Mouse (Mus musculus) hindbrain, embryonic 16.5 days (tissue): ENCODE measurements at regions not wholly inside any gene's neighbourhood (a gene's known extent, or its start where the extent isn't known, plus 50 kb on each side); places are given as distances from the start of the nearest gene placed in this dataset.
A peak's percentile ranks its signal among the peaks of the same experiment; 100 is the strongest.

Experiments used
- ATAC-seq: fragments of 200-750 bp; cut with Nextera tagmentation; 2 replicates; pipeline ENCODE4 v1.8.0; 2017; ENCODE audit warnings: moderate TSS enrichment, moderate library complexity
- H3K27ac ChIP-seq: fragments of 300-500 bp; sonication (generic); 2 replicates; pipeline ENCODE4 v1.5.1; 2014; ENCODE audit warnings: low read depth, mild to moderate bottlenecking, control low read depth, low read length, moderate library complexity
- H3K27me3 ChIP-seq: fragments of 300-500 bp; sonication (generic); replicated peaks from 2 replicates; pipeline ENCODE4 v1.6.1; 2014; ENCODE audit warnings: low read length; ENCODE audit not compliant: control insufficient read depth, insufficient read depth
- H3K36me3 ChIP-seq: fragments of 300-500 bp; sonication (generic); 2 replicates; pipeline ENCODE4 v1.6.1; 2014; ENCODE audit warnings: mild to moderate bottlenecking, low read length, moderate library complexity, mixed read lengths; ENCODE audit not compliant: control insufficient read depth, insufficient read depth
- H3K4me1 ChIP-seq: fragments of 300-500 bp; sonication (generic); 2 replicates; pipeline ENCODE4 v1.6.1; 2014; ENCODE audit warnings: low read depth, low read length; ENCODE audit not compliant: control insufficient read depth, insufficient read depth
- H3K4me2 ChIP-seq: fragments of 300-500 bp; sonication (generic); 2 replicates; pipeline ENCODE4 v1.6.1; 2014; ENCODE audit warnings: mild to moderate bottlenecking, low read length, control low read depth, moderate library complexity
- H3K4me3 ChIP-seq: fragments of 300-500 bp; sonication (generic); 2 replicates; pipeline ENCODE4 v1.5.1; 2014; ENCODE audit warnings: mild to moderate bottlenecking, low read length, control low read depth, moderate library complexity
- H3K9ac ChIP-seq: fragments of 300-500 bp; sonication (generic); 2 replicates; pipeline ENCODE4 v1.6.1; 2014; ENCODE audit warnings: low read depth, mild to moderate bottlenecking, control low read depth, low read length, moderate library complexity
- H3K9me3 ChIP-seq: fragments of 300-500 bp; sonication (generic); 2 replicates; pipeline ENCODE4 v1.6.1; 2014; ENCODE audit warnings: mild to moderate bottlenecking, low read length, moderate library complexity; ENCODE audit not compliant: control insufficient read depth
- WGBS: fragments of 180-500 bp; shearing (Covaris S2); extraction: QIAGEN DNeasy Blood & Tissue Kit; methylation state at CpG from one replicate; pipeline ENCODE4 v1.1.7; 2014; 5-methylcytosine and 5-hydroxymethylcytosine counted together

DNA sequence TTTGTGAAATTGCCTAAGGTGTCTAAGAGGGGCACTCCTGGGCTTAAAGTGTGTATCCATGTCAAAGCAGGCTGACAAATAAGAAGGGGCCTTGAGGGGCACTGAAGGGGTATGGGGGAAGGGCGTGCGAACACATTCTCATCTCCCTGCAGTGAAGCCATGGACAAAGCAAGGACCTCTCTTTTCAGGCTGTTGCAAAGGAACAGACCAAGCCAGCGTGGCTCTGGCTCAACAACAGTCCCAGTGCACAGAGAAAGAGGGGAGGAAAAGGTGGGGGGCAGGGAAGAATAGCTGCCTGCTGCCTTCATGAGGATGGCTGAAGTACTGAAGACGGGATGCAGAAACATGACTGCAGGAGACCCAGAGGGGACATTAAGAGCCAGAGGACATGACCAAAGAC lies 184.9 kb upstream of the Rbms3 start:
- 0 out of 2 replicates have a peak, but pooled peaks have one; percentile 45 for ATAC-seq
- WGBS = 26% methylated on average over 4 of the region's 4 CpGs

DNA sequence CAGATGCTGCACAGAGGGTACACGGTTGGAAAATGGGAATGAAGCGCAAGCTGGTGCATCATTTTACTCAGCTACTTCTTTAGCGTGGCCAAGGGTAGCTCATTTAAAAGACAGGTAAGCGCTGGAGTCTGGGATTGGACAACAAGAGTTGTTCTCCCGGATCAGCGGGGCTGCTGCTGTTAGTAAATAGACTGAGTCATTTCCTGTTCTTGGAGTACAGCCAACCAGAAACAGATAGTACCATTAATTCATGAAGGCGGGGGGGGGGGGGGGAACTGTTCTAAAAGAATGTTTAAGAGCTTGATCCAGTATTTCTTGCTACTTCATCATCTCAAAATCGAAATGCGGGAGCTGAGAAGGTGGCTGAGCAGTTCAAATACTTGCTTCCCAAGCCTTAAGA lies 183.5 kb upstream of the Rbms3 start:
- Histone ChIP-seq H3K9ac (no peak overlapping the region), H3K27me3 (no peaks in the 10 kb centered on the region), H3K4me1 (no peaks in the 10 kb centered on the region; the same call in 1 of the 2 replicates), H3K4me2 (no peak overlapping the region), H3K4me3 (no peak overlapping the region), H3K27ac (no peak overlapping the region), H3K9me3 (no peaks in the 10 kb centered on the region), H3K36me3 (no peaks in the 10 kb centered on the region)
- ATAC-seq = no peak
- WGBS = 76% methylated on average over 9 of the region's 9 CpGs

More for the DNA sequence above, 184.9 kb upstream of the Rbms3 start:
- Histone ChIP-seq H3K4me3 (no peak overlapping the region), H3K36me3 (no peaks in the 10 kb centered on the region), H3K9me3 (no peaks in the 10 kb centered on the region), H3K4me1 (no peaks in the 10 kb centered on the region; the same call in 1 of the 2 replicates), H3K27ac (no peak overlapping the region), H3K27me3 (no peaks in the 10 kb centered on the region), H3K4me2 (no peak overlapping the region), H3K9ac (no peak overlapping the region)

DNA sequence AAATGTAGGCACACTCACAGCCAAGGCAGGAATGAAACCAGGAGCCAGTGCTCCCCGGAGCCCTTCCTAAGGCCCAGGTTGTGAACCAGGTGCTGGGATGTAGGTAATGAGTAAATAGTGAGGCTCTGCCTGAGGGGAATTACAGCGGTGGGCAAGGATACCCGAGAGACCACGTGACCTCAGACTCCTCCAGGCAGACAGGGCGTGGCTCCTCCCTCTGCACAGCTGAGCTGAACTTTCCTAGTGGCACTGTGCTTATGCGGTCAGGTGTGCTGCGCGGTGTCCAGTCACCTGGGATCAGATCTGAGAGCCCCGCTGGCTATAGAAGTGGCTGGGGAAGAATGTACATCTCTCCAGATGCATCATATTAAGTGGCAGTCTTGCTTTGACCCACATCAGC lies 176.1 kb upstream of the Rbms3 start:
- Histone ChIP-seq H3K36me3 (no peaks in the 10 kb centered on the region), H3K27me3 (no peaks in the 10 kb centered on the region), H3K4me3 (no peak overlapping the region), H3K9ac (no peak overlapping the region), H3K4me2 (no peak overlapping the region), H3K4me1 (no peaks in the 10 kb centered on the region), H3K27ac (no peak overlapping the region), H3K9me3 (no peaks in the 10 kb centered on the region)
- ATAC-seq = no peak
- 92% methylated on average over 9 of the region's 9 CpGs for WGBS

DNA sequence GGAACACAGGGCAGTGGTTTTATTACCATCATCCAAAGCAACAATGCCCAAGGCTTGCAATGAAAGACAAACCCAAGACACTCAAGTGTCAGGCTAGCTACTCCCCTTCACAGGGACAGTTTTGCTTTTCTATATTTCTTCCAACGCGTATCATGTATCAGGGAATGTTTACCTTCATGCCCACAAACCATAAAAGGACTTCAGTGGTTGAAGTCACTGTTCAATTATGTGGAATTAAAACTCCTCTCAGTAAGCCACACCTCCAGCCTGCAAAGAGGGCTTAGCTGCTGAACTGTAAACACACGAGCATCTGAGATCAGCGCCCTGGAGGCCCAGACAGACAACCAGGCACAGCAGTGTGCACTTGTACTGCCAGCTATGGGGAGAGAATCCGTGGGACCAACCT lies 154.5 kb upstream of the Rbms3 start:
- Histone ChIP-seq H3K36me3 (no peaks in the 10 kb centered on the region), H3K27me3 (no peaks in the 10 kb centered on the region), H3K4me2 (no peak overlapping the region), H3K27ac (no peak overlapping the region), H3K4me3 (no peak overlapping the region), H3K9me3 (no peaks in the 10 kb centered on the region), H3K9ac (no peak overlapping the region), H3K4me1 (no peaks in the 10 kb centered on the region)
- no peak for ATAC-seq
- WGBS = 77% methylated on average over 5 of the region's 5 CpGs

DNA sequence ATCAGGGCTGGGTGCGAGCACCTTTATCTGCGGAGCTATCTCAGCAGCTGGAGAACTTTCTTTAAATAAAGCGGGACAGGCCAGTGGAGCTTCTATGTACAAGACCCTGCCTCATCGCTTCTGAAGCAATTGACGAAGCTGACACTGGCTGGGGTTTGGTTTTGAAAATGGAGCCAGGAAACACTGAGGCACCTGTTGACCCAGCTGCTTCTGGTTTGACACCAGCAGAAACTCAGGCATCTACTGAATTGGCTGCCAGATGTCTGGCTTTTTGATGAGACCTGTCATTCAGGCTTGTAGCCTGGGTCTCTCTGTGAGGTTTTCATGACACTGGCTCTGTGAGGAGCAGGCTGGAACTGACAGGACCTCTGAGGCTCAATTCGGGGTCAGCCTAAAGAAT lies 124.9 kb upstream of the Rbms3 start:
- WGBS = 92% methylated on average over 6 of the region's 6 CpGs
- no peaks in the 10 kb centered on the region for H3K27me3 ChIP-seq
- H3K9me3 ChIP-seq = no peaks in the 10 kb centered on the region
- no peak for ATAC-seq
- no peak overlapping the region for H3K4me3 ChIP-seq
- H3K4me1 ChIP-seq = no peaks in the 10 kb centered on the region
- no peak overlapping the region for H3K4me2 ChIP-seq
- no peaks in the 10 kb centered on the region for H3K36me3 ChIP-seq
- no peak overlapping the region for H3K27ac ChIP-seq
- H3K9ac ChIP-seq = no peak overlapping the region

DNA sequence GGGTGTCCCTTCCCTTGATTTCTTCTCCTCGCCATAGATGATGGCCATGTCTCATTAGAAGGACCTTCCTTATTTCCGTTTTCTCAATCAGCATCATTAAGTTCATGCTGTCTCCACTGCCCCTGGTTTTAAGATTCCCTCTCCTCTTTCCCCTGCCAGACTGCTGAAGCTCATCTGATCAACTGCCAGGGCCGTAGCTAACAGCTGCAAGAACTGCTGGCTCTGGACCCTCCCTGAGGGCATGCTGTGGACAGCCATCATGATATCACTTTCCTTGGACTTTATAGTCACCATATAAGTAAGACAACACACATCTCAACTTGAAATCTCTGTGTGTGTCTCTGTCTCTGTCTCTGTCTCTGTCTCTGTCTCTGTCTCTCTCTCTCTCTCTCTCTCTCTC lies 123.8 kb upstream of the Rbms3 start:
- H3K9me3 ChIP-seq = no peaks in the 10 kb centered on the region
- H3K9ac ChIP-seq = no peak overlapping the region
- WGBS = 75% methylated on average over 3 of the region's 3 CpGs
- H3K27ac ChIP-seq = no peak overlapping the region
- no peaks in the 10 kb centered on the region for H3K27me3 ChIP-seq
- no peaks in the 10 kb centered on the region for H3K4me1 ChIP-seq
- no peak overlapping the region for H3K4me3 ChIP-seq
- H3K4me2 ChIP-seq = no peak overlapping the region
- ATAC-seq = no peak
- H3K36me3 ChIP-seq = no peaks in the 10 kb centered on the region

DNA sequence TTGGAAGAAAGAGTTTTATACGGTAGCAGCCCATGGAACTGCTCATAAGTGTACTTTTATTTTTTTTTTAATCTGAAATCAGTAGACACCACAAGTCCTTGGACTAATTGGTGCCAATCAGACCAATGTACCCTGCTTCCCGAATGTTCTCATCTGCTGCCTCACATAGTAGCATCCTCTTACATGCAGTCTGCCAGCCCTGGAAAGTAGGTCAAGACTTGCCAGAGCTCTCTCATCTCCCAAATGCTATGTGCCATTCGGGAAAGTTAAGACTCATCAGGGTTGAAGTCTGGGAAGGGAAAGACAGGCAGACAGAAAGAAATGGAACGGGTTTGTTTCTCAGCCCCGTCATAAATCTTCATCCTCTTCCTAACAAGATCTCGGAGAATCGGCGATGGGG lies 115.2 kb upstream of the Rbms3 start:
- Histone ChIP-seq H3K4me3 (no peak overlapping the region), H3K9me3 (no peaks in the 10 kb centered on the region), H3K27ac (no peak overlapping the region), H3K9ac (no peak overlapping the region), H3K36me3 (no peaks in the 10 kb centered on the region), H3K4me1 (no peaks in the 10 kb centered on the region), H3K27me3 (no peaks in the 10 kb centered on the region), H3K4me2 (no peak overlapping the region)
- ATAC-seq = no peak
- WGBS = 87% methylated on average over 8 of the region's 8 CpGs

DNA sequence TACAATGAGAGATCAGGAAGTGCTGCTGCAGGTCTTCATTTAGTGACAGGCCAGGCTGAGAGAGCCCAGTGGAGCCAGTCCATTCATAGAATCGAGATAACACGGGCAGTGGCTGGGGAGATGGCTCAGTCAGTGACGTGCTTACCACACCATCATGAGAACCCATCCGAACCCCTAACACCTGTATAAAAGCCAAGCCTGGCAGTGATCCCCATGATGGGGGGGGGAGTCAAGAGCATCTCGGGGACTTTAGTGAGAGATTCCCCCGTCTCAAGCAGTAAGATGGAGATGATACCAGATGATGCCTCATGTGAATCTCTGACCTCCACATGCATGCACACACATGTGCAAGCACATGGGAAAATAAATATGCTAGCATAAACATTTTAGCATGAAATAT lies 99.7 kb upstream of the Rbms3 start:
- WGBS = 70% methylated on average over 6 of the region's 6 CpGs
- no peak overlapping the region for H3K4me3 ChIP-seq
- ATAC-seq = peak; percentile 27; the same call in 1 of the 2 replicates

DNA sequence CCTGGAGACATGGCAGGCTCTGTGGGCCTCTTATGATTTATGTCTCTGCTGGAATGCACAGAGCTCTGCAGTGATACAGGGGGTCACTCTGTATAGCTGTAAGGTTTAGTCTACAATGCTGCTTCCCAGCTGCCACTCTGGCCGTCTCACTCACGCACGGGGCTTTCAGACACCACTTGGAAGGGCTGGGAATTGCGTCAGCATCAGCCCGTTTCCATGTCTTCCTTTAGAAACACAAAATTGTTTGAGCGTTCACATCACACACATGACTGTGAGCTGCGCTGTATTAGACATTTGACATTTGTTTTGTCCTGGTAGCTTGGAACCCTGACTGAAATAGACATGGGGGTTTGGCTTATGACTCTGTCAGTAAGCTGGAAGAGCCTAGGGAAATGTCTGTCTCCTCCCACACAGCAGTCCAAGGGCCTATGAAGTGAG lies 90.5 kb upstream of the Rbms3 start:
- no peak for ATAC-seq
- Histone ChIP-seq H3K4me1 (no peaks in the 10 kb centered on the region), H3K27me3 (no peaks in the 10 kb centered on the region), H3K36me3 (no peaks in the 10 kb centered on the region), H3K4me3 (no peak overlapping the region), H3K9me3 (no peaks in the 10 kb centered on the region; the same call in 1 of the 2 replicates), H3K27ac (no peak overlapping the region), H3K9ac (no peak overlapping the region), H3K4me2 (no peak overlapping the region)
- 77% methylated on average over 7 of the region's 7 CpGs for WGBS

More for the DNA sequence above, 99.7 kb upstream of the Rbms3 start:
- Histone ChIP-seq H3K9ac (no peak overlapping the region), H3K27ac (no peak overlapping the region), H3K9me3 (no peaks in the 10 kb centered on the region), H3K27me3 (no peaks in the 10 kb centered on the region), H3K4me1 (no peaks in the 10 kb centered on the region), H3K36me3 (no peaks in the 10 kb centered on the region), H3K4me2 (no peak overlapping the region)

DNA sequence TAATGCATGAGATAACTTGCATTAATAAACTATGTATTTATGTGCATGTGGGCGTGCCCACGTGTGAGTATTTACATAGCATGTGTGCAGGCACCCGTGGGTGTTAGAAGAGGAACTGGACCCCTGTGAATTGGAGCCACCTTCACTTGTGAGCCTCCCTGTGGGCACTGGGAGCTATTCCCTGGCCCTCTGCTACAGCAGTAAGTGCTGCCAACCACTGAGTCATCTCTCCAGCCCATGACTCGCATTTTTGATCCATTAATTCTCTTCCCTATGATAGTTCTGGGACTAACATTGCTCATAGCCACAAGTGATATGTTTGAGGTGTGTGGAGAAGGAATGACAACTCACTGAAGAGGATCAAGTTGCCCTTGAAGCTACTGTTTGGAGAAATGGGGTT lies 87.6 kb upstream of the Rbms3 start:
- WGBS = 85% methylated on average over 4 of the region's 4 CpGs
- H3K27me3 ChIP-seq = no peaks in the 10 kb centered on the region
- H3K9ac ChIP-seq = no peak overlapping the region
- ATAC-seq = no peak
- no peaks in the 10 kb centered on the region for H3K9me3 ChIP-seq
- no peak overlapping the region for H3K27ac ChIP-seq
- H3K36me3 ChIP-seq = no peaks in the 10 kb centered on the region
- H3K4me3 ChIP-seq = no peak overlapping the region
- no peaks in the 10 kb centered on the region for H3K4me1 ChIP-seq
- no peak overlapping the region for H3K4me2 ChIP-seq
